In the genomic region with DNA sequence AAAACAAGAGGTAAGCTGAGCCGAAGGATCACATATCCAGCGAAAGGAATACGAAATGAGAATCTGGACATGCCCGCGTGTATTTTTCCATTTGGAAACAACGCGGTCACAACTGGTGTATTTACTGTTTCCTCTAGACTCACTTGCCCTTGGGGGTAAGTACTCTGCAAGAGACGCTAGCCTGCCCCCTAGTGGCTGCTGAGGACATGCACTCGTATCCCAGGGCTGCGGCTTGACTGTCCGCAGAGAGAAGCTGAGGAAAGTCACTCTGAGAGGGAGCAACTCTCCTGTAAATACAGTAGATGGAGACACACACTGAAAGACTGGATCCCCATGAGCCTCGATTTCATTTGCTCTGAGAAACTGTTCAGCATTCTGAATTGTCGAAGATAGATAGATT, we compare ENCODE assay signal across 8 mouse cellular contexts.
DNase-seq lines count a peak whose midpoint lies in the region; ATAC-seq and TF ChIP-seq lines count a peak whose summit lies in the region.

No protein-coding gene starts in this region.

- H3ac ChIP-seq in C2C12 (ENCODE audit: control insufficient read depth, insufficient read length, low read depth), result no peak overlapping the region

- H3K4me1 ChIP-seq in erythroblast, embryonic 14.5 days (ENCODE audit: control insufficient read depth), result peaks cover 69% of the 10 kb centered on the region
- 0 out of 2 replicates have a peak, but pooled peaks cover 3% of the 10 kb centered on the region for H3K4me1 ChIP-seq in heart, embryonic 11.5 days (ENCODE audit: control insufficient read depth, insufficient read depth, low read length)
- H3K4me1 ChIP-seq in kidney, postnatal 0 days (replicated peaks; ENCODE audit: insufficient read depth, low read length), result no peaks in the 10 kb centered on the region
- peaks cover 55% of the 10 kb centered on the region for H3K4me1 ChIP-seq in liver, embryonic 12.5 days
- no peaks in the 10 kb centered on the region for H3K4me1 ChIP-seq in stomach, embryonic 15.5 days

- peak overlapping the region; percentile 67 for H3K27ac ChIP-seq in heart, embryonic 11.5 days (ENCODE audit: low read depth, low read length)
- no peak overlapping the region for H3K27ac ChIP-seq in kidney, postnatal 0 days
- H3K27ac ChIP-seq in liver, embryonic 12.5 days, result peak overlapping the region; percentile 97
- no peak overlapping the region for H3K27ac ChIP-seq in stomach, embryonic 15.5 days

- H3K9ac ChIP-seq in heart, embryonic 11.5 days (ENCODE audit: low read depth, low read length), result peak overlapping the region; percentile 54; the same call in 1 of the 2 replicates
- H3K9ac ChIP-seq in kidney, postnatal 0 days (ENCODE audit: low read depth, low read length), result peak overlapping the region; percentile 2; the same call in 1 of the 2 replicates
- peak overlapping the region; percentile 67 for H3K9ac ChIP-seq in liver, embryonic 12.5 days
- no peak overlapping the region for H3K9ac ChIP-seq in stomach, embryonic 15.5 days

- ATAC-seq in heart, embryonic 11.5 days (replicated peaks; ENCODE audit: insufficient number of reproducible peaks, low FRiP score, low TSS enrichment), result peak; percentile 76
- peak; percentile 83 for ATAC-seq in kidney, postnatal 0 days (replicated peaks; ENCODE audit: low FRiP score, low read depth)
- ATAC-seq in liver, embryonic 12.5 days, result peak; percentile 61
- ATAC-seq in stomach, embryonic 15.5 days (ENCODE audit: insufficient read depth, low FRiP score, low read depth), result peak; percentile 77

- peak overlapping the region; percentile 58 for H3K4me2 ChIP-seq in heart, embryonic 11.5 days
- H3K4me2 ChIP-seq in kidney, postnatal 0 days (ENCODE audit: low read length), result peak overlapping the region; percentile 42
- peak overlapping the region; percentile 66 for H3K4me2 ChIP-seq in liver, embryonic 12.5 days
- peak overlapping the region; percentile 45 for H3K4me2 ChIP-seq in stomach, embryonic 15.5 days

- TF ChIP-seq POLR2A in brain, embryonic 14.5 days (IDR thresholded peaks at IDR 0.05; ENCODE audit: borderline replicate concordance, extremely low read depth, insufficient read depth, insufficient read length, poor library complexity, severe bottlenecking), result no peak

- no peaks in the 10 kb centered on the region for H3K79me3 ChIP-seq in C2C12 (ENCODE audit: low read depth)

- no peaks in the 10 kb centered on the region for H3K36me3 ChIP-seq in C2C12 (ENCODE audit: control insufficient read depth, insufficient read depth)
- peaks cover 44% of the 10 kb centered on the region for H3K36me3 ChIP-seq in erythroblast, embryonic 14.5 days (ENCODE audit: control insufficient read depth)
- no peaks in the 10 kb centered on the region for H3K36me3 ChIP-seq in heart, embryonic 11.5 days (ENCODE audit: control insufficient read depth, insufficient read depth, low read length)
- no peaks in the 10 kb centered on the region for H3K36me3 ChIP-seq in kidney, postnatal 0 days (ENCODE audit: insufficient read depth, low read length)
- no peaks in the 10 kb centered on the region for H3K36me3 ChIP-seq in liver, embryonic 12.5 days
- no peaks in the 10 kb centered on the region for H3K36me3 ChIP-seq in stomach, embryonic 15.5 days

- no peak overlapping the region for H3K4me3 ChIP-seq in C2C12 (ENCODE audit: insufficient read depth, poor library complexity, severe bottlenecking)
- H3K4me3 ChIP-seq in erythroblast, embryonic 14.5 days (replicated peaks), result peak overlapping the region; percentile 64
- H3K4me3 ChIP-seq in heart, embryonic 11.5 days (ENCODE audit: low read depth, low read length), result peak overlapping the region; percentile 5; the same call in 1 of the 2 replicates
- no peak overlapping the region for H3K4me3 ChIP-seq in kidney, postnatal 0 days (replicated peaks; ENCODE audit: low read depth, low read length)
- peak overlapping the region; percentile 42 for H3K4me3 ChIP-seq in liver, embryonic 12.5 days
- no peak overlapping the region for H3K4me3 ChIP-seq in stomach, embryonic 15.5 days (replicated peaks)

- TF ChIP-seq CTCF in C2C12 (IDR thresholded peaks at IDR 0.05; ENCODE audit: control insufficient read depth, insufficient read depth, insufficient read length), result peak; percentile 74
- peak; percentile 84 for TF ChIP-seq CTCF in brain, embryonic 14.5 days (IDR thresholded peaks at IDR 0.05; ENCODE audit: borderline replicate concordance, extremely low read depth, insufficient read depth, insufficient read length)
- peak; percentile 91 for TF ChIP-seq CTCF in kidney, postnatal 0 days (IDR thresholded peaks at IDR 0.05; ENCODE audit: low read depth)

- peak; percentile 88 for DNase-seq in brain, embryonic 14.5 days (ENCODE audit: low read depth)
- DNase-seq in kidney, postnatal 0 days (ENCODE audit: low spot score), result peak; percentile 91
- peak; percentile 64 to 78 for DNase-seq in natural killer cell, adult 2 months (ENCODE audit: low spot score in 2 of 2)

- H3K79me2 ChIP-seq in C2C12 (ENCODE audit: control insufficient read depth, insufficient read depth), result no peaks in the 10 kb centered on the region

- H3K27me3 ChIP-seq in C2C12 (ENCODE audit: control insufficient read depth, insufficient read depth, insufficient read length), result peaks cover 3% of the 10 kb centered on the region
- peaks cover 7% of the 10 kb centered on the region; the same call in 1 of the 2 replicates for H3K27me3 ChIP-seq in erythroblast, embryonic 14.5 days (ENCODE audit: control insufficient read depth)
- H3K27me3 ChIP-seq in heart, embryonic 11.5 days (ENCODE audit: control insufficient read depth, insufficient read depth, low read length), result no peaks in the 10 kb centered on the region
- no peaks in the 10 kb centered on the region for H3K27me3 ChIP-seq in kidney, postnatal 0 days (ENCODE audit: insufficient read depth, low read length)
- H3K27me3 ChIP-seq in liver, embryonic 12.5 days (replicated peaks), result 0 out of 2 replicates have a peak, but pooled peaks cover 5% of the 10 kb centered on the region
- no peaks in the 10 kb centered on the region for H3K27me3 ChIP-seq in stomach, embryonic 15.5 days (replicated peaks)

- peaks cover 2% of the 10 kb centered on the region for H3K9me3 ChIP-seq in erythroblast, embryonic 14.5 days (ENCODE audit: control insufficient read depth, low read length)
- H3K9me3 ChIP-seq in heart, embryonic 11.5 days (replicated peaks; ENCODE audit: control insufficient read depth, low read length), result no peaks in the 10 kb centered on the region
- H3K9me3 ChIP-seq in kidney, postnatal 0 days (replicated peaks; ENCODE audit: low read length), result no peaks in the 10 kb centered on the region
- no peaks in the 10 kb centered on the region for H3K9me3 ChIP-seq in liver, embryonic 12.5 days (replicated peaks)
- no peaks in the 10 kb centered on the region for H3K9me3 ChIP-seq in stomach, embryonic 15.5 days

- WGBS in heart, embryonic 11.5 days (ENCODE audit: insufficient replicate concordance), result 15% methylated on average over 13 of the region's 13 CpGs
- WGBS in kidney, postnatal 0 days, result 22% methylated on average over 13 of the region's 13 CpGs
- WGBS in liver, embryonic 12.5 days (ENCODE audit: insufficient replicate concordance), result 10% methylated on average over 13 of the region's 13 CpGs
- WGBS in stomach, embryonic 15.5 days, result 21% methylated on average over 13 of the region's 13 CpGs

TF ChIP-seq in C2C12, 6 proteins besides CTCF, POLR2A, EP300 and RAD21:
- TF ChIP-seq USF1 (IDR thresholded peaks at IDR 0.05; ENCODE audit: low read depth), result no peak

Comparison
In these comparisons a context has a peak if more than half of its experiments do, and no peak if none do; other contexts are left out.
1. H3K4me3 ChIP-seq: peak in erythroblast, embryonic 14.5 days (single experiment), heart, embryonic 11.5 days (single experiment) and liver, embryonic 12.5 days (single experiment); none in C2C12 (single experiment), kidney, postnatal 0 days (single experiment) and stomach, embryonic 15.5 days (single experiment).
2. H3K27ac ChIP-seq: peak in heart, embryonic 11.5 days (single experiment) and liver, embryonic 12.5 days (single experiment); none in kidney, postnatal 0 days (single experiment) and stomach, embryonic 15.5 days (single experiment).
3. Peak in every context shown above with its lines, with median percentiles within 50 percentile points of each other: CTCF ChIP-seq, DNase-seq, ATAC-seq and H3K4me2 ChIP-seq.